Comparison of ENCODE assay signal across 10 mouse cellular contexts in genomic region chr8:114879678-114880077, GRCm38 (mm10).
DNase-seq lines count a peak whose midpoint lies in the region; ATAC-seq lines count a peak whose summit lies in the region.
"Had no signal": no experiment of that assay in that cellular context is flagged by ENCODE, and none has a peak within 500 bp of the region (broad histone marks: within the 10 kb centered on the region; RNA-seq: fewer than 3 reads in every experiment).

No protein-coding gene starts in this region.

- peak; percentile 40 for DNase-seq in A20 (ENCODE audit: low read depth, low spot score)
- peak; percentile 49 to 54 for DNase-seq in CD8-positive naive resting alpha-beta T cell, adult 2 months (ENCODE audit: low read depth in 2 of 2, low spot score in 2 of 2)
- DNase-seq in naive thymus-derived CD4-positive, alpha-beta T cell, adult 2 months (ENCODE audit: low read depth): peak; percentile 82
- DNase-seq in frontal cortex, postnatal 36 days (ENCODE audit: low spot score in 2 of 2): no peak
- DNase-seq in Muller cell, postnatal 12 days (ENCODE audit: inconsistent ontology term): no peak
- no peak for DNase-seq in heart, adult 9 months (ENCODE audit: low spot score in 2 of 2)
- DNase-seq in gastrocnemius, postnatal 10 days: no peak
- DNase-seq: heart, postnatal 36 days; lung, embryonic 14.5 days had no signal

- peak; percentile 80 for ATAC-seq in inflammation-experienced regulatory T-cells, adult 6 months

Comparison
In these comparisons a context has a peak if more than half of its experiments do, and no peak if none do; other contexts are left out.
1. DNase-seq: peak in A20 (single experiment), CD8-positive naive resting alpha-beta T cell, adult 2 months (2 of 2) and naive thymus-derived CD4-positive, alpha-beta T cell, adult 2 months (single experiment); none in frontal cortex, postnatal 36 days (0 of 2), Muller cell, postnatal 12 days (single experiment), heart, adult 9 months (0 of 2) and gastrocnemius, postnatal 10 days (single experiment).